Mouse (Mus musculus) granulocyte monocyte progenitor cell, adult 5-6 weeks (primary cell): ENCODE data around the gene Gm7361. TPM values are rescaled to one million over a fixed set of nuclear protein-coding genes. Genes with fewer than 3 reads are reported as not detected.
"Not testable (repeated sequence)": the region's sequence is repeated elsewhere in the genome, so short reads cannot be mapped to it uniquely, and the experiment has no call there.

Experiments used
- ATAC-seq: replicated peaks from 2 replicates; pipeline ENCODE4 v1.8.0; 2016; ENCODE audit warnings: mild to moderate bottlenecking, moderate TSS enrichment, inconsistent platforms; ENCODE audit not compliant: poor library complexity, severe bottlenecking
- total RNA-seq, 2 experiments: library from RNA; stranded (forward) in 1 of 2; stranded (reverse) in 1 of 2; fragments of 200-712, 200-1000 nt in 1 of 2; fragments of >200 nt in 1 of 2; fragmentation: Nextera tagmentation in 1 of 2; gene quantifications; 2 replicates each; pipeline ENCODE4 v1.2.3; 2014 to 2017

Gene Gm7361
- total RNA-seq (2014; fragmentation: Nextera tagmentation) = not detected in 2 replicates
- total RNA-seq (2017) = not detected in 2 replicates

DNA sequence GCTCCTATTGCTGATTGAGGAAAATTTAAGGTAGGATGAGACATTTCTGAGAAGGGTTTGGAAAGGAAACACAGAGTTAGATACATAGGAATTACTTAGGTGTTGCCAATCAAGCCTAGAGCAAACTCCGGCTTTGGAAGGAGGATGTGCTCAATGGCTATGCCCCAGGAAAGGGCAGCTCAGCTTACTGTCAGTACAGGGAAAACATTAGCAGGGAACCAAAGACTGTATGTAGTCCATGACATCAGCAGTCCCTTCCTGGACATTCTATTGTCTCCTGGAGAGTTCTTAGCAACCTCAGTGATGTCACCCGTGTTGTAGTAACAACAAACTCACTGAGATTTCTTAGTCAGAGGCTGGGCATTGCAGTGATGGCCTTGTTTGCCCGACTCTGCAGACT lies at the start of gene Gm7361:
Gm7361 (plus strand) TSS at position 301 of the 400 bp plus-strand sequence.
- ATAC-seq = not testable (repeated sequence)

GRCm38 (mm10) chr5:26211030-26211429 lies 46.5 kb upstream of the Gm7361 start:
- ATAC-seq = no peak

DNA sequence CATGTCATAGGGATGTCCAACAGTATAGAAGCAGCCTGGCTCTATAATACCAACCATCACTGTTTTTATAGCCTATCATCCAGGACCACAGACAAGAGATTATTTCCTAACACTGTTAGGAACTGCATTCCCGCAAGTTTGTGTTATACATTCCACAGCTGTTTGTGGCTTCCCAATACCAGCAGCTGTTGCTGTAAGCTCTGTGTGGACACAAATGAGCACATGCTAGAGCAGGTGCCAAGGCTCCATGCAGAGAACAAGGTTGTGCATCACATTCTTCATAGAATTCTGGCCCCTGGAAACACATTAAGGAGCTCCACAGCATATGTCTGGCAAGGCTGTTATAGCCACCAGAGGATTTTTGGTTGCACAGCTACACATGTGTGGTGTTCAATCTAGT lies 35.4 kb upstream of the Gm7361 start:
- ATAC-seq = no peak

- not testable (repeated sequence) for ATAC-seq
These were observed 9.2 kb downstream of the Gm7361 start for GRCm38 (mm10) chr5:26266656-26267055.

GRCm38 (mm10) chr5:26280361-26280760 lies 22.9 kb downstream of the Gm7361 start:
- ATAC-seq = no peak

GRCm38 (mm10) chr5:26281717-26282116 lies 24.2 kb downstream of the Gm7361 start:
- no peak for ATAC-seq

DNA sequence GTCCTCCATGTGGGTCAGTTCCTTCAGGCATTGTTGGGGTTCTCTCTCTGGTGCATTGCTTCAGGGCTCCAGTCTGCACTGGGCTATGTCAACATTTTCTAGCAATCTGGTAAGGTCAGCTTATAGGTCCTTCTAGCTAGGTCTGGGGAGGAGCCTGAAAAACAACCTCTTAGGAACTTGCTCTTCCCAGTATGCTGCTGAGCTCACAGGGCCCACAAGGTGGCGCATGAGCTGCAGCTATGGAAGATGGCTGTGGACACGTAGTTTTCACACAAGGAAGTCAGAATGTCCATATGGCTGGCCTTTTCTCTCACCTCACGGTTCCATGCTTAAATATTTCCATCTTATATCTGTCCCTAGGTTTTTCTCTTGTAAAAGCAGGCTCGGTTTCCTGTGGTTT lies 24.8 kb downstream of the Gm7361 start:
- no peak for ATAC-seq

- no peak for ATAC-seq
These were observed 25.9 kb downstream of the Gm7361 start for GRCm38 (mm10) chr5:26283399-26283798.

- ATAC-seq = no peak
These were observed 34.1 kb downstream of the Gm7361 start for GRCm38 (mm10) chr5:26291621-26292020.

DNA sequence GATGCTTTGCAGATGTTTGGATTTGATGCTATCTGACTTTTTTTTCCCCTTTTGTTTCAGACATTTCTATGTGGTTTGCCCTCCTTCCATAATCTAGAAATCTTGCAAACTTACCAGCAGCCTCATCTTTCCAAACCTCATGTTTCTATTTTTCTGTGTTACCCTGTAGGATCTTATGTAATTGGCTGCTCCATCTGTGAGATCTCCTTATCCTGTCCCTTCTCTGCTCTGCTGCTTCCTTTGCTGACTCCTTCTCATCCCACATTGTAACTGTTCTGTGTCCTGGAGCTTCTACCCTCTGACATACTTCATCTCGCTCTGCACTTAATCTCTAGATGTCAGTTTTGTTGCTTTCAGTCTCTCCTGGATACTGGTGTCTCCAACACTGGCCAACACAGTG lies 35.8 kb downstream of the Gm7361 start:
- no peak for ATAC-seq

Other genes starting within 250 kb of the Gm7361 start
- gene Gm5862, start 234.8 kb upstream of the Gm7361 start, total RNA-seq (2014; fragmentation: Nextera tagmentation) = not detected in 2 replicates
- gene Gm5862, start 234.8 kb upstream of the Gm7361 start, total RNA-seq (2017) = not detected in 2 replicates
- not detected in 2 replicates for gene Speer4a, start 218.1 kb upstream of the Gm7361 start, total RNA-seq (2014; fragmentation: Nextera tagmentation)
- gene Speer4a, start 218.1 kb upstream of the Gm7361 start, total RNA-seq (2017) = not detected in 2 replicates
- gene Gm7347, start 199.1 kb upstream of the Gm7361 start, total RNA-seq (2014; fragmentation: Nextera tagmentation) = not detected in 2 replicates
- gene Gm7347, start 199.1 kb upstream of the Gm7361 start, total RNA-seq (2017) = not detected in 2 replicates
- not detected in 2 replicates for gene Gm10471, start 168.4 kb upstream of the Gm7361 start, total RNA-seq (2014; fragmentation: Nextera tagmentation)
- not detected in 2 replicates for gene Gm10471, start 168.4 kb upstream of the Gm7361 start, total RNA-seq (2017)
- not detected in 2 replicates for gene 5031410I06Rik, start 152.3 kb upstream of the Gm7361 start, total RNA-seq (2014; fragmentation: Nextera tagmentation)
- gene 5031410I06Rik, start 152.3 kb upstream of the Gm7361 start, total RNA-seq (2017) = not detected in 2 replicates
- not detected in 2 replicates for gene Gm10220, start 136.3 kb upstream of the Gm7361 start, total RNA-seq (2014; fragmentation: Nextera tagmentation)
- gene Gm10220, start 136.3 kb upstream of the Gm7361 start, total RNA-seq (2017) = not detected in 2 replicates